Mouse (Mus musculus) c-Kit-positive CD71-positive TER-119-positive erythroid progenitor cells, embryonic 14.5 days (primary cell): ENCODE measurements around the gene Kcnq2.
A peak's percentile ranks its signal among the peaks of the same experiment; 100 is the strongest.

ENCODE experiments used
- DNase-seq: peaks from one replicate; pipeline ENCODE4 v3.0.0-alpha.2; 2013; ENCODE audit warnings: low spot score

The Kcnq2 gene

GRCm38 (mm10) chr2:181102161-181102560 lies 32.9 kb downstream of the Kcnq2 start:
- DNase-seq: no peak

GRCm38 (mm10) chr2:181101626-181102025 lies 33.5 kb downstream of the Kcnq2 start:
- DNase-seq: no peak

- no peak for DNase-seq
These were observed 35.0 kb downstream of the Kcnq2 start for GRCm38 (mm10) chr2:181100087-181100486.

GRCm38 (mm10) chr2:181090123-181090522 lies 45.0 kb downstream of the Kcnq2 start:
- DNase-seq: no peak

- DNase-seq: no peak
These were observed 50.1 kb downstream of the Kcnq2 start for GRCm38 (mm10) chr2:181084997-181085396.

- no peak for DNase-seq
These were observed 51.2 kb downstream of the Kcnq2 start for GRCm38 (mm10) chr2:181083945-181084344.

DNA sequence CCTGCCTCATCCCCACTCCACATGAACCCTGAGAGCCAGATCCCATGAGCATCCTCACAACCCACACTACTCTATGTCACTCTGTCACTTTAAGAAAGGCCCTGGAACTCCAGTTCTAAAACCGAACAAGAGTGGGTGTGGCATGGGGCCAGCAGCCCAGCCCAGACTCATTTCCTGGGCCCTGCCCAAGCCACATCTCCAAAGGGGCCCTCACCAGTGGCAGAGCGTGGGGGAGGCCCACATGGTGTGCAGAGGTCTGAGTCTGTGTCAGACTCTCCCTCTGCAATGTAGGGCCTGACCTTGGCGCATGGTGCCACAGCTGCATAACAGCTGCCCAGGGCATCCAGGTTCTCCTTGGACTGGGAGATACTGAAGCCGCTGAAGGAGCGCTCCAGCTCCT lies 54.2 kb downstream of the Kcnq2 start:
- DNase-seq: peak; percentile 56

- DNase-seq: peak; percentile 63
These were observed 55.6 kb downstream of the Kcnq2 start for GRCm38 (mm10) chr2:181079518-181079917.

- peak; percentile 28 for DNase-seq
These were observed 56.2 kb downstream of the Kcnq2 start for GRCm38 (mm10) chr2:181078908-181079307.

GRCm38 (mm10) chr2:181075501-181075900 lies 59.6 kb downstream of the Kcnq2 start:
- DNase-seq: no peak

DNA sequence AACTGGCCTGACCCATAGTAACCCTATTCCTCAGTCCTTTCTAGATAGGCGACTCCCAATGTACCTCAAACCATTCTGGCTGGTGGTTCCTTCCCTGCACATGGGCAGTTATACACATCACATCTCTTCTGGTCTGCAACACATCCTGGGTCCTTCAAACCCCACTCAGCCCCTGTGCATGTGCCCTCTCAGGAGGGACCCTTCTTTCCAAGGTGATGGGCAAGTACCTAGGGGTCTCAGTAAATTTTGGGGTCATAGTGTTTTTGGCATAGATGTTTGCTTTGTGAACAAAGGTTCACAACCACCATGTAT lies 62.7 kb downstream of the Kcnq2 start:
- DNase-seq: no peak

DNA sequence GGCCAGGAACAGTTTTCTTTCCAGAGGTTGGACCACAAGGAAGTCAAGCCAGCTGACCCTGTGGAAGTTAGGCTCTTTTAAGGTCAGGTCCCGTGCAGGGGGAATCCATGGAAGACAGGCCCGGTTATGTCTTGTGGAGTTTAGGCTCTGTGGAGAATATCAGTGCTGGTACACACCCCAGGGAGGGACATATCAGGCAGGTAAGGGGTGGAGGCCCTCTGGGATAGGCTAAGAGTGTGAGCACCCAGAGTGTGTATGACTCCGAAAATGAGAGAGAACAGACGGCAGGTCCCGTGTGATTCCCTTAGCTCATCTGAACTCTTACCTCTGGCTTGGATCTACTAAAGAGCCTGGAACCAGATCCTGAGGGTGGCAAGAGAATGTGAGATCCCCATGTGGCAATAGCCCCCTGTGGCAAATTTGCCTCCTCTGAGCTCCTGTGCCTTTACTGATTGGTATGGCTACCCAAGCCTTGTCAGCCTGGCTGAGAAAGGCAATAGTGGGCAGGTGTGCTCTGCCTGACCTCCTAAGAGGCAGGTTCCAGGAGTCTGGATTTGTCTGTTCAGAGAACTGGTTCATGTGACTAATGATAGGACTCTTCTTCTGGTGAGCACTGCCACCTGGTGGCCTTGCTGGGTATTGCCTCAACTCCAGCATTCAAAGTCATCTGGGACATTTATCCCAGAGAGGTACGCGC lies 63.2 kb downstream of the Kcnq2 start:
- DNase-seq: peak; percentile 79

GRCm38 (mm10) chr2:181070136-181070535 lies 65.0 kb downstream of the Kcnq2 start:
- DNase-seq: no peak

GRCm38 (mm10) chr2:181068499-181068898 lies 66.6 kb downstream of the Kcnq2 start:
- DNase-seq: no peak

DNA sequence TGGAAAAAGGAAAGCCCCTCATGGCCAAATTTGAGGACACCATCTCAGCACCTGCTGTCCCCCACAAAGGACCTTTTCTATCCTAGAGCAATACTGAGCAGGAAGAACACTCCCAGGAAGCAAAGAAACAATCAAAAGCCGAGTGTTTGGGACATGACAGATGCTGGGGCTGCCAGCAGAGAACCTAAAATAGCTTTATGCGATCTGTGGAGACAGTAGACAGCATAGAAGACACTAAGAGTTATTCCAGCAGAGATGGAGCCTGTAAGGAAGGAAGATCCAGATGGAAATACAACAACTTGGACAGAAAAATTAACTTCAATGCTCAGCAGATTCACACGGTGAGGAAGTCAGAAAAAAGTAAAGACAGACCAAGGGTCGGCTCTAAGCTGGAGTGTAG lies 69.3 kb downstream of the Kcnq2 start:
- DNase-seq: no peak

- peak; percentile 55 for DNase-seq
These were observed 75.0 kb downstream of the Kcnq2 start for GRCm38 (mm10) chr2:181060127-181060526.

DNA sequence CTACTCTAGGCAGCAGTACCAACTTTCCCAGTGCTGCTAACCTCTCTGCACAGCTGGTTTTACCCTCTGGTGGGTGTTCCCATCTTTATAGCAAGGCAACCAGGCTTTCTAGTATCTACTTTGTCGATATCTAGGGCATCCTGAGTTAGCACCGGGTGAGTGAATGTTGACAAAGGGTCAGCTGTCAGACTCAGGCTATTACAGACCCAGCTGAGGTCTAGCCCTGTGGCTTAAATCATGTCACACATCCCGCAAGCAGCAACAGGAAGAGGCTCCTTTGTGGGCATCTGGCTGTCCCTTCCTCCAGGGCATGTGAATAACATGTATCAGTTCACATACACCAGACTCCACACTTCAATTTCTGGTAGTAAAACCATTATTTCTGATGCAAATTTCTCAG lies 76.9 kb downstream of the Kcnq2 start:
- DNase-seq: no peak

DNA sequence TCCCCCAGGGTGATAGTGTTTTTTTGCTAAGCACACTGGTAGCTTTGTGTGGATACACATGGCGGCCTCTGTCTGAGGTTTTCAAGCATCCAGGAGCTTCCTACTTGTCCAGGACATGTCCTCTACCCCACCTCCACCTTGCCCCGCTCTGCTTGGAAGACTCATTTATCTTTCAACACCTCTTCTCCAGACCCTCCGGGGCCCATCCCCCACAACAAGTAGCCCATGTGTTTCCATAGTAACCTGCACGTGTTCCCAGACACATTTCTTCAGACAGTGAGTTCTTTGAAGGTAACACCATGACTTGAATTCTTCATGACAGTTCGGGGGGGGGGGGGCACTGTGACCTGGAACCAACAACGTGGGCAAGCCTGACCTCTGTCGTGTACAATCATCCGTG lies 77.8 kb downstream of the Kcnq2 start:
- DNase-seq: no peak

DNA sequence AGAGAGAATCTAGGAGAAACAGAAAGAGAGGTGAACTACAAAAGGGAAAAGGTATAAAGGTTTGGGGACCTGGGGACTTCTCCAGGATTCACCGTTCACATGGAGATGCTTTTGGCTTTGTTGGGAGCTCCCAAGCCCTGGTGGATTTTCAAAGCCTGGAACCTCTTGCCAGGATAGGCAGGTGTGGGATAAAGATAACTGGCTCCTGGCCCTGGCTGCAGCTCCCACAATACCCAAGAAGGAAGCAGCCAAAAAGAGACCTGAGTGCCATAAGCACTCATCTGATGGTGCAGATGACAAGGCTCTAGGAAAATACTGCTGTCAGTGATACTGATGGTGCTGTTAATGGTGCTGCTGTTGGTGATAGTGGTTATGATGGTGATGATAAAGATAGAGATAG lies 82.9 kb downstream of the Kcnq2 start:
- no peak for DNase-seq

DNA sequence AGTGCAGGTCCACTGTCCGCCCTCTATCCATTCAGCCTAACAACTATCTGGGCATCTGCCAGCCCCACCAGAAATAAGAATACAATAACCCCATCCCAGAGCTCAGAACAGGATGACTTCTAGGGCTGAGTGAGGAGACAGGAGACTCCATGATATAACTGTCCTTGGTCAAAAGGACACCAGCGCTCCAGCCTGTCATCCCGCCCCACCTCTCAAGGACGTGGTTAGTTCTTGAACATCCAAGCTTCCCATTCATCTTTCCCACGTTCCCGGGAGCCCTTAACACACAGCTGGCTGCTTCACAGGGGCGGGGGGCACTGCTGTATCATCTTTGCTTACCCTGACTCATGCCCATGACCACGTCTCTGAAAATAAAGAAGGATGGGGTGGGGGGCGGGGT lies 86.1 kb downstream of the Kcnq2 start:
- DNase-seq: no peak

- no peak for DNase-seq
These were observed 86.7 kb downstream of the Kcnq2 start for GRCm38 (mm10) chr2:181048252-181048945.

- no peak for DNase-seq
These were observed 91.1 kb downstream of the Kcnq2 start for GRCm38 (mm10) chr2:181044001-181044400.

DNA sequence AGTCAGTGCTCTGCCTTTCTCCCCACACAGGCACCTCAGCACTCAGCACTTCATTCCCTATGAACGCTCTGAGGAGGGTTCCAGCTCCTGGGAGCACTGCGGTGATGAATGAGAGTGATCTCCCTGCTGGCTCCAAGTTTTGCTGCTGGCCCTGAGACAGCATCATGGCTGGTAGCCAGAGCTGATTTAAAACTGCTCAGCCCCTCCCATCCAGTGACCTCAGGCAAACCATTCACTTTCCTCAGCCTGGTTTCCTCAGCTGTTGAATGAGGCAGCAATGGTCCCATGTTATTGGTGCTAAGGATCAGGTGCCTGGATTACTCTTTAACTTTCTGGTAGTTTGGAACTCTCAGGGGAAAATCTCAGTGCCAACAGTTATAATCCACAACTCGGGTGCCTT lies 91.7 kb downstream of the Kcnq2 start, which contains the start of gene Chrna4:
Gene Chrna4, minus strand, starts transcription at position 110 of the 400 bp plus-strand sequence.
- no peak for DNase-seq

GRCm38 (mm10) chr2:181042376-181042775 lies 92.7 kb downstream of the Kcnq2 start:
- no peak for DNase-seq
